Mouse (Mus musculus) neural tube, embryonic 14.5 days (tissue): ENCODE results near the gene Casq1. TPM values are rescaled to one million over a fixed set of nuclear protein-coding genes. Genes with fewer than 3 reads are reported as not detected.
"Not testable (repeated sequence)": the region's sequence is repeated elsewhere in the genome, so short reads cannot be mapped to it uniquely, and the experiment has no call there.

ENCODE experiments used
- ATAC-seq: fragments of 200-750 bp; cut with Nextera tagmentation; 2 replicates; pipeline ENCODE4 v1.8.0; 2017; ENCODE audit warnings: low read depth, mild to moderate bottlenecking, moderate TSS enrichment, moderate library complexity
- H3K27ac ChIP-seq: fragments of 300-500 bp; sonication (generic); 2 replicates; pipeline ENCODE4 v1.5.1; 2014; ENCODE audit warnings: low read depth, mild to moderate bottlenecking, control low read depth, low read length, moderate library complexity, mixed read lengths
- H3K27me3 ChIP-seq: fragments of 300-500 bp; sonication (generic); 2 replicates; pipeline ENCODE4 v1.6.1; 2014; ENCODE audit warnings: low read length; ENCODE audit not compliant: control insufficient read depth, insufficient read depth
- H3K36me3 ChIP-seq: fragments of 300-500 bp; sonication (generic); 2 replicates; pipeline ENCODE4 v1.6.1; 2014; ENCODE audit warnings: low read length, mixed read lengths; ENCODE audit not compliant: control insufficient read depth, insufficient read depth
- H3K4me1 ChIP-seq: fragments of 300-500 bp; sonication (generic); 2 replicates; pipeline ENCODE4 v1.6.1; 2014; ENCODE audit warnings: low read length; ENCODE audit not compliant: control insufficient read depth, insufficient read depth
- H3K4me2 ChIP-seq: fragments of 300-500 bp; sonication (generic); 2 replicates; pipeline ENCODE4 v1.6.1; 2014; ENCODE audit warnings: mild to moderate bottlenecking, low read depth, low read length, control low read depth
- H3K4me3 ChIP-seq: fragments of 300-500 bp; sonication (generic); 2 replicates; pipeline ENCODE4 v1.5.1; 2014; ENCODE audit warnings: low read depth, low read length, control low read depth, mixed read lengths
- H3K9ac ChIP-seq: fragments of 300-500 bp; sonication (generic); replicated peaks from 2 replicates; pipeline ENCODE4 v1.6.1; 2014; ENCODE audit warnings: low read depth, mild to moderate bottlenecking, control low read depth, low read length, mixed read lengths
- H3K9me3 ChIP-seq: fragments of 300-500 bp; sonication (generic); 2 replicates; pipeline ENCODE4 v1.6.1; 2016; ENCODE audit warnings: low read length; ENCODE audit not compliant: control insufficient read depth
- WGBS: fragments of 180-500 bp; shearing (Covaris S2); extraction: QIAGEN DNeasy Blood & Tissue Kit; methylation state at CpG from one replicate; pipeline ENCODE4 v1.1.7; 2014; 5-methylcytosine and 5-hydroxymethylcytosine counted together
- polyA plus RNA-seq: library from polyadenylated mRNA; unstranded; fragments of >200 nt; fragmentation: Nextera tagmentation; extraction: Ambion mirVana; gene quantifications from 2 replicates; pipeline ENCODE4 v1.2.1, GENCODE M21; 2014

Gene Casq1
- polyA plus RNA-seq: 1.4 and 1.6 TPM in 2 replicates

DNA sequence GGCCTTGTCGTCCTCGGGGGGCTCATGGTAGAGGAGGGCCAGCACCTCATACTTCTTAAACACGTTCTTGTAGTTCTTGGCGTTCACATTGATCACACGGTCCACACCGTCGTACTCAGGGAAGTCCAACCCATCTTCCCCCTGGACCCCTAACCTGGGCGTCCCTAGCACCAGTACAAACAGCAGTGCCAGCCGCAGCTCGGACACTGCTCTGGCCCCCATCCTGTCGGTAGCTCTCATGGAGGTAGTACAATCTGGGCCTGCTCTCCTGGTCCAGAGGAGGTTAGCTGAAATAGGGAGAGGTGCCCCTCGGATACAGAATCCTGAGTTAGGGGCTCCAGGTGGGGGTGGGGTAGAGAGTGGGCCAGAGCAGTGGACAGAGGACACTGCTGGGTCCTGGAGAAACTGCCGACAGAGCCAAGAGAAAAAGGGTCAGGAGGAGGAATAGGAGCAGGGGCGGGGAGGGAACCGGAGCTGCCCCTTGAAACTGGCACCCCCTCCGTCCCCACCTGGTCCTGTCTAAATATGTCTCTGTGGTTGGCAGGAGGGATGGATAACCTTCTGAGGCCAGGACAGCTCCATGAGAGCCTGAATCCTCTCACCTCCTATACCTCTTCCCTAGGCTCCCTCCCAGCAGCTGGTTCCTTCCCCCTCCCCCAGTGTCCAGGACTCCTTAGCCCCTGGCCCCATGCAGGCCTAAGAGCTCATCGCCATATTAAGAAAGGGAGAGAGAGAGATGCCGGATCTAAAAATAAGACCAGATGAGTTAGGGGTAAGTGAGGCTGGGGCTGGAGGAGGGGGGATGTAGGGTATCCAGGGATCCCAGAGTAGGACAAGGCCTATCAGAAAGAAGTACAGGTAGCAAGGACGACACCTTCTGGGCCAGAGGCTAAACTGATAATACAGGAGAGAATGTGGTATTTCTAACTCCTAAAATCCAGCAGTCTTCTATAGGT is at the start of gene Casq1:
Gene Casq1 (minus strand): TSS at position 418 of the 956 bp plus-strand sequence.
- H3K9me3 ChIP-seq: no peaks in the 10 kb centered on the region
- 0 out of 2 replicates have a peak within 1 kb of the TSS, but pooled peaks have one; percentile 2 for H3K27ac ChIP-seq
- H3K4me1 ChIP-seq: peaks cover 5% of the 10 kb centered on the region; the same call in 1 of the 2 replicates
- H3K9ac ChIP-seq: no peak within 1 kb of the TSS
- no peaks in the 10 kb centered on the region for H3K36me3 ChIP-seq
- no peak for ATAC-seq
- H3K4me2 ChIP-seq: no peak within 1 kb of the TSS
- 86% methylated on average over 18 of the region's 19 CpGs for WGBS
- no peaks in the 10 kb centered on the region for H3K27me3 ChIP-seq
- no peak within 1 kb of the TSS for H3K4me3 ChIP-seq

DNA sequence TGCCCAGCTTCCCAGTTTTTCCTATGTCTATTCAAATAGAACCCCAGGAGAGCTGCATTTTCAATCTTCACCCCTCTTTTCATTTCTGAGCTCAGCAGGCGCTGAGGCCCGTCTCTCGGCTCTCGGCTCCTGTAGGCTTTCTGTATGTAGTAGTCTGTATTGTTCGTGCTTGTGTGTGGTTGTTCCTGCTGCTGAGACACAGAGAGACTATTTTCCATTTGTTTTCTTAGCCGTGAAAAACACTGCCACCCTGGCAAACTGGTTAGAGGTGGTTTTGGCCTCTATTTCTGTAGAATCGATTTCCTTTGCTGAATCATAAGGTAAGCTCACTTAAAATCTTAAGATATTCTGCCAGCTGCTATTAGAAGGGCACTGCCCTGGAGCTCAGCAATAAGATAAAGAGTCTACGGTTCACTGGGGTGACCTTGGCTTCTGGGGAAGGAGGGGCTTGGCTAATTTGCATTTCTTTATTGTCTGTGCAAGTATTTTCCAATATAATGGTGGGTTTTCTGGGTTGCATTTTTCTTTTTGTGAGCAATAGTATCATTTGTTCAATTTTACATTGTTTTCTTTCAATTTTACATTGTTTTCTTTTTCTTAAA is 41.9 kb upstream of the Casq1 start, which contains the start of gene Igsf8:
Gene Igsf8 (plus strand): TSS at position 165 of the 602 bp plus-strand sequence.
- no peak within 1 kb of the TSS for H3K4me3 ChIP-seq
- 0 out of 2 replicates have a peak, but pooled peaks cover 3% of the 10 kb centered on the region for H3K9me3 ChIP-seq
- H3K9ac ChIP-seq: no peak within 1 kb of the TSS
- H3K27ac ChIP-seq: peak within 1 kb of the TSS; percentile 16; the same call in 1 of the 2 replicates
- H3K36me3 ChIP-seq: no peaks in the 10 kb centered on the region
- H3K4me1 ChIP-seq: peaks cover 5% of the 10 kb centered on the region; the same call in 1 of the 2 replicates
- H3K4me2 ChIP-seq: no peak within 1 kb of the TSS
- ATAC-seq: no peak
- WGBS: 15% methylated on average over 8 of the region's 8 CpGs
- no peaks in the 10 kb centered on the region for H3K27me3 ChIP-seq

DNA sequence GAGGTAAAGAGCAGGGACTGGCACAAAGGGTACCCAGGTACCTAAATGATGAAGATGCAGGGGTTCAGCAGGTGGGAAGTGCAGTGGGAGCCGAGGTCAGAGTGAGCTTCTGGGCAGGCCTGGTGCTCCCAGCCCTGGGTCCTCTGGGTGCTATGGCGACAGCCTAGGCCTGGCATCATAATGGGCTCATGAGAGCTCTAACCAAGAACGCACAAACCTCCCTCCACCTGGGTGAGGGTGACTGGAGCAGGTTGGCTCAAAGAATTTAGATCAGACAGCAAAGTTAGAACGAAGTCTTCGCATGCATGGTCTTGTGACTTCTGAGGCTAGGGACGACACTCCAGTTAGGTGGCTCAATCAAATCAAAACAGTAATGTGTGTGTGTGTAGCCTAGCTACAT is 38.6 kb upstream of the Casq1 start, which contains the start of gene Atp1a4:
Gene Atp1a4 (minus strand): TSS at position 101 of the 400 bp plus-strand sequence.
- Histone ChIP-seq H3K27ac (no peak within 1 kb of the TSS), H3K9ac (no peak within 1 kb of the TSS), H3K27me3 (no peaks in the 10 kb centered on the region), H3K4me1 (peaks cover 5% of the 10 kb centered on the region; the same call in 1 of the 2 replicates), H3K4me2 (no peak within 1 kb of the TSS), H3K9me3 (no peaks in the 10 kb centered on the region), H3K36me3 (no peaks in the 10 kb centered on the region), H3K4me3 (no peak within 1 kb of the TSS)
- WGBS: 88% methylated on average over 6 of the region's 6 CpGs
- ATAC-seq: no peak

DNA sequence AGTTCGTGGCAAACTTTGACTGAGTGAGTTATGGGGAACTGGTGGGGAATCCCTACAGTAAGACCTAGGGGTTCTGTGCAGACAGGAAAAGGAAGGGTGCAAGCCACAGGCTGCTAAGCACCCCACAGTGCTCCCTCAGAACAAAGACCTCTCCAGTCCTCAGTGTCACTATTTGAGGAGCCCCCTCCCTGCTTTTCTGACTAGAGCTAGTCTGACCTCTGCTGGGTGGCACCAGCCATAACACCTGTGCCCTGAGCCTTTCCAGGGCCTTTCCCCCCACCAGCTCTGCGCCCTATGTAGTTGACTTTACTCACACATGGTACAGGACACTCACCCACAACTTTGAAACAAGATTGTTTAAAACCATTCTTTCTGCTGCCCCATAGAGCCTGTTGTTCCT is 28.0 kb upstream of the Casq1 start:
- H3K9me3 ChIP-seq: no peaks in the 10 kb centered on the region
- H3K27me3 ChIP-seq: no peaks in the 10 kb centered on the region
- H3K4me2 ChIP-seq: no peak overlapping the region
- no peaks in the 10 kb centered on the region for H3K36me3 ChIP-seq
- peak; percentile 46; the same call in 1 of the 2 replicates for ATAC-seq
- H3K4me3 ChIP-seq: no peak overlapping the region
- no peak overlapping the region for H3K9ac ChIP-seq
- no peaks in the 10 kb centered on the region for H3K4me1 ChIP-seq
- 44% methylated on average over 2 of the region's 2 CpGs for WGBS
- H3K27ac ChIP-seq: no peak overlapping the region

DNA sequence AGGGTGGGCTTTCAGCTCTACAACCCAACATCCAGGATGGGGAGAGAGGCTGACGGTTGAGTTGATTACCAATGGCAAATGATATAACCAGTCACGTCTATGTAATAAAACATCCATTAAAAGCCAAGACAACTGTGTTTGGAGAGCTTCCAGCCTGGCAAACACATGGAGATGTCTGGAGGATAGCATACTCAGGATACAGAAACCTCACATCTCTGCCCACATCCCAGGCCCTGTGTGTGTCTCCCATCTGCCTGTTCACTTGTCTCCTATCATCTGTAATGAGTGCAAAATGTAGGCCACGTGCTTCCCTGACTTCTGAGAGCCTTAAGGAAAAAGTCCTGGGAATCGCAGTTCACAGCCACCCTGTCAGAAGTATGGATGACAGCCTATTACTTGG is 27.5 kb upstream of the Casq1 start:
- 71% methylated on average over 4 of the region's 4 CpGs for WGBS
- no peak overlapping the region for H3K4me2 ChIP-seq
- H3K4me1 ChIP-seq: no peaks in the 10 kb centered on the region
- no peak for ATAC-seq
- no peaks in the 10 kb centered on the region for H3K36me3 ChIP-seq
- H3K9me3 ChIP-seq: no peaks in the 10 kb centered on the region
- no peak overlapping the region for H3K9ac ChIP-seq
- no peaks in the 10 kb centered on the region for H3K27me3 ChIP-seq
- no peak overlapping the region for H3K4me3 ChIP-seq
- no peak overlapping the region for H3K27ac ChIP-seq

DNA sequence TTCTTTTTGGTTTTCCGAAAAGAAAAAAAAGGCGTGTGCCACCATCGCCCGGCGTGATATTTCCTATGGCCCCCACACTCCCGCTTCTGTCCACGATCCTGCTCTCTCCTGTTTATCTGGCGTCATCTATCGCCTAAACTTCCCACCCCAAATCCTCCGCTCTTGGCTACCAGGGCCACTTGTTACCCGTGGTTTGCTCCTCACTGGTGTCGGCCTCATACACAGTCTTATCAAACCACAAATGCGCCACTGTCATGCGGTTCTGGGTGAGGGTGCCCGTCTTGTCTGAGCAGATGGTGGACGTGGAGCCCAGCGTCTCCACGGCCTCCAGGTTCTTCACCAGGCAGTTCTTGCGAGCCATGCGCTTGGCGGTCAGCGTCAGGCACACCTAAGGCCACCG is 25.0 kb upstream of the Casq1 start:
- not testable (repeated sequence) for ATAC-seq, H3K36me3 ChIP-seq, H3K27me3 ChIP-seq, H3K9me3 ChIP-seq, H3K4me2 ChIP-seq, H3K9ac ChIP-seq, H3K27ac ChIP-seq, H3K4me3 ChIP-seq, H3K4me1 ChIP-seq
- 47% methylated on average over 23 of the region's 23 CpGs for WGBS

DNA sequence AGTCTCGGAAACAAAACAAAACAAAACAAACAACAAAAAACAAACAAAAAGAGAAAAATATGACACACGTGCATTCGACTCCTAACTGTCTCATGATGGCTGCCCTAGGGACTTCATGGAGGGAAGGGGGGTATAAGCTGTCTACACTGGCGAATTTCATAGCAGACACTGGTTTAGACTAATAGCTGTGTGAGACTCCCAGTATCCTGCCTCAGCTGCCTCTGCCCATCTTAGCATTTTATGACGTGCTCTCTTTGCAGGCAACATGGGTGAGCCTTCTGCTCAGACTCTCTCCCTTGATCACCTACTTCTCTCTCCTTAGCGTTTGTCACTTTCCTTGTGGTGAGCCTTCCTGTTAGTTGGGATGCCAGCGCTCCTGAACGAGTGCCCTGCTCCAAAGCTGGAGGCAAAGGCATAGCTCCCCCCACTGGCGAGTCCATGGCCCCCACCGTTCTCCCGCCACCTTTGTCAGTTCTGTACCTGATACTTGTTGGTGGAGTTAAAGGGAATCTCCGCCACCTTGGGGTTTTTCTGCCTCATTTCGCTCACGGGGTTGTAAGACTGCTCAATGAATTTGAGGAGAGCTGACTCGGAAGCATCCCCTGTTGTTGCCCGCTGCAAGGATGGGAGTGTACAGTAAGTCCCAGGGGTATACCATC is 24.0 kb upstream of the Casq1 start:
- Histone ChIP-seq H3K4me2 (no peak overlapping the region), H3K4me1 (no peaks in the 10 kb centered on the region), H3K36me3 (no peaks in the 10 kb centered on the region), H3K9me3 (no peaks in the 10 kb centered on the region), H3K27ac (no peak overlapping the region), H3K27me3 (no peaks in the 10 kb centered on the region), H3K9ac (no peak overlapping the region), H3K4me3 (no peak overlapping the region)
- no peak for ATAC-seq
- 31% methylated on average over 16 of the region's 16 CpGs for WGBS

DNA sequence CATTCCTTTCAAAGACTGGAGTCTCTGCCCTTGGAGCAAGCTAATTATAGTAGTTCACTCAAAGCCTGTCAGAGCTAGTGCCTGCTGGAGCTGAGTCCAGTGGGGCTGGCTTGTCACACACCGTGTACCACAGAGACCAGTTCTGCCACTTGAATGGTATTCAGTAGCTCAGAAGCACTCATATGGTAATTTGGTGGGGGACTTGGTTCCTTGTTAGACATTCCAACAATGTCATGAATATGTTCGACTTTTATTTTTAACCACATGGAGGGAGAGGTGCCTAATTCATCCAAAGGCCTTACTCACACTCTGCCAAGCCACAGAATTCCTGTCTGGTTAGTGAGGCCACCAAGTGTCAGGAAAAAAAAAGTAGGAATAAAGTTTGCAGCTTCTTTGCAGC is 22.7 kb upstream of the Casq1 start:
- Histone ChIP-seq H3K4me2 (no peak overlapping the region), H3K9me3 (no peaks in the 10 kb centered on the region), H3K4me3 (no peak overlapping the region), H3K4me1 (no peaks in the 10 kb centered on the region), H3K27me3 (no peaks in the 10 kb centered on the region), H3K27ac (no peak overlapping the region), H3K9ac (no peak overlapping the region), H3K36me3 (no peaks in the 10 kb centered on the region)
- peak; percentile 75; the same call in 1 of the 2 replicates for ATAC-seq
- 25% methylated on average over 2 of the region's 2 CpGs for WGBS
